Mouse (Mus musculus): ENCODE results near the gene Tlx2. TPM values are rescaled to one million over a fixed set of nuclear protein-coding genes. Genes with fewer than 3 reads are reported as not detected.

The Tlx2 gene
- polyA plus RNA-seq, 1 experiment, result 0.19 TPM

- H3K4me3 ChIP-seq (ENCODE audit: insufficient read depth, poor library complexity, severe bottlenecking), result peak within 1 kb of the TSS; percentile 92
- peaks cover 20% of the 10 kb centered on the region for H3K36me3 ChIP-seq (ENCODE audit: control insufficient read depth, insufficient read depth)
- H3ac ChIP-seq (ENCODE audit: control insufficient read depth, insufficient read length, low read depth), result peak within 1 kb of the TSS; percentile 88
- TF ChIP-seq MAX (IDR thresholded peaks at IDR 0.05) (peak; percentile 50), CTCF (IDR thresholded peaks at IDR 0.05; ENCODE audit: control insufficient read depth, insufficient read depth, insufficient read length) (no peak)
- H3K79me2 ChIP-seq (ENCODE audit: control insufficient read depth, insufficient read depth), result peaks cover 35% of the 10 kb centered on the region
- no peaks in the 10 kb centered on the region for H3K27me3 ChIP-seq (ENCODE audit: control insufficient read depth, insufficient read depth, insufficient read length)
- H3K79me3 ChIP-seq (ENCODE audit: low read depth), result peaks cover 13% of the 10 kb centered on the region
Measured at GRCm38 (mm10) chr6:83108762-83109668, 38.9 kb upstream of the Tlx2 start, which contains the start of gene Mrpl53. Gene Mrpl53 (plus strand): TSS chr6:83109040.

DNA sequence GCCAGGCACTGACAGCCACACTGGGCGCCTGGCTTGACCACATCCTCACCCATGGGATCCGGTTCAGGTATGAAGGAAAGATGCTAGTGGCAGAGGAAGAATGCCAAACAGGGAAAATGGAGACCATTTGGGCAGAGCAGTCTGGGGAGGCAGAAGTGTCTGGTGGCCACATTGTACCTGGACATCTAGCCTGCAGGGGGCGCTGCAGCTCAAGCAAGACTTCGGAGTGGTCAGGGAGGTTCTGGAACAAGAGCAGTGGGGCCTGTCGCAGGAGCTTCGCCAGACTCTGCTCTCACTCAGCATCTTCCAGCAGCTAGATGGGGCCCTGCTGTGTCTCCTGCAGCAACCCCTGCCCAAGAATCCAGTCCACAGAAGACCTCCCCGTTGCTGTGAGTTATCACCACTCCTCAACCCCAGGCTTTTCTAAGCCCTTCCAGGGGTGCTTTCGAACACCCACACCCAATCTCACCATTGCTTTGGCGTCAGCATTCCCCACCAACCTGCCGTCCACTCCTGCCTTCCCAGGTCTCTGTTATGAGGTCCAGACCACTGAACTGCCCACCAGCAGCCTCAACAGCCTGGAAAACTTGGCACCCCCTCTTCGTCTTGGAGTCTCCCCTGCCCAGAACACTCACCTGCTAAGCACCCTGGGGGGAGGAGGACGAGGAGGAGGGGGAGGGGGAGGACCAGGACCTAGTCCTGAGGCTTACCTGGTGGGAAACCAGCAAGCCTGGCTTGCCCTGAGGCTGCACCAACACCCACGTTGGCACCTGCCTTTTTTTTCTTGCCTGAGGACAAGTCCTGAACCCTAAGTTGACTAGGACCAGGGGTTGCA is 37.7 kb upstream of the Tlx2 start:
- Histone ChIP-seq H3K36me3 (ENCODE audit: control insufficient read depth, insufficient read depth) (peaks cover 20% of the 10 kb centered on the region), H3K27me3 (ENCODE audit: control insufficient read depth, insufficient read depth, insufficient read length) (no peaks in the 10 kb centered on the region), H3K79me2 (ENCODE audit: control insufficient read depth, insufficient read depth) (peaks cover 34% of the 10 kb centered on the region), H3K79me3 (ENCODE audit: low read depth) (peaks cover 13% of the 10 kb centered on the region), H3K4me3 (ENCODE audit: insufficient read depth, poor library complexity, severe bottlenecking) (peak overlapping the region; percentile 92), H3ac (ENCODE audit: control insufficient read depth, insufficient read length, low read depth) (peak overlapping the region; percentile 24)
- no peak for TF ChIP-seq CEBPB (IDR thresholded peaks at IDR 0.05; ENCODE audit: low read depth)
- peak; percentile 83 for TF ChIP-seq CTCF (IDR thresholded peaks at IDR 0.05; ENCODE audit: control insufficient read depth, insufficient read depth, insufficient read length)

GRCm38 (mm10) chr6:83104158-83104557 is 34.1 kb upstream of the Tlx2 start:
- H3K79me3 ChIP-seq (ENCODE audit: low read depth), result peaks cover 3% of the 10 kb centered on the region
- peaks cover 4% of the 10 kb centered on the region for H3K36me3 ChIP-seq (ENCODE audit: control insufficient read depth, insufficient read depth)
- H3ac ChIP-seq (ENCODE audit: control insufficient read depth, insufficient read length, low read depth), result no peak overlapping the region
- no peaks in the 10 kb centered on the region for H3K27me3 ChIP-seq (ENCODE audit: control insufficient read depth, insufficient read depth, insufficient read length)
- no peak overlapping the region for H3K4me3 ChIP-seq (ENCODE audit: insufficient read depth, poor library complexity, severe bottlenecking)
- H3K79me2 ChIP-seq (ENCODE audit: control insufficient read depth, insufficient read depth), result peaks cover 14% of the 10 kb centered on the region
- no peak for TF ChIP-seq MAX (IDR thresholded peaks at IDR 0.05)
- no peak for TF ChIP-seq CTCF (IDR thresholded peaks at IDR 0.05; ENCODE audit: control insufficient read depth, insufficient read depth, insufficient read length)
- no peak for TF ChIP-seq CEBPB (IDR thresholded peaks at IDR 0.05; ENCODE audit: low read depth)
- no peak for TF ChIP-seq MYOD1 (IDR thresholded peaks at IDR 0.05; ENCODE audit: control insufficient read depth, insufficient read length, low read depth)
- no peak for TF ChIP-seq FOSL1 (IDR thresholded peaks at IDR 0.05; ENCODE audit: insufficient read depth, low read length, poor library complexity, severe bottlenecking)
- TF ChIP-seq MYOG (IDR thresholded peaks at IDR 0.05; ENCODE audit: control insufficient read depth, extremely low read depth, insufficient read length), result no peak
- TF ChIP-seq USF1 (IDR thresholded peaks at IDR 0.05; ENCODE audit: low read depth), result no peak

- H3K27me3 ChIP-seq (ENCODE audit: control insufficient read depth, insufficient read depth, insufficient read length), result no peaks in the 10 kb centered on the region
- H3K36me3 ChIP-seq (ENCODE audit: control insufficient read depth, insufficient read depth), result peaks cover 4% of the 10 kb centered on the region
- peaks cover under 1% of the 10 kb centered on the region for H3K79me3 ChIP-seq (ENCODE audit: low read depth)
- no peak overlapping the region for H3ac ChIP-seq (ENCODE audit: control insufficient read depth, insufficient read length, low read depth)
- TF ChIP-seq MAX (IDR thresholded peaks at IDR 0.05) (no peak), MYOG (IDR thresholded peaks at IDR 0.05; ENCODE audit: control insufficient read depth, extremely low read depth, insufficient read length) (no peak), CEBPB (IDR thresholded peaks at IDR 0.05; ENCODE audit: low read depth) (no peak), USF1 (IDR thresholded peaks at IDR 0.05; ENCODE audit: low read depth) (no peak), FOSL1 (IDR thresholded peaks at IDR 0.05; ENCODE audit: insufficient read depth, low read length, poor library complexity, severe bottlenecking) (no peak), CTCF (IDR thresholded peaks at IDR 0.05; ENCODE audit: control insufficient read depth, insufficient read depth, insufficient read length) (no peak), MYOD1 (IDR thresholded peaks at IDR 0.05; ENCODE audit: control insufficient read depth, insufficient read length, low read depth) (no peak)
- no peak overlapping the region for H3K4me3 ChIP-seq (ENCODE audit: insufficient read depth, poor library complexity, severe bottlenecking)
- peaks cover 4% of the 10 kb centered on the region for H3K79me2 ChIP-seq (ENCODE audit: control insufficient read depth, insufficient read depth)
Measured at GRCm38 (mm10) chr6:83103130-83103650, 33.1 kb upstream of the Tlx2 start.

GRCm38 (mm10) chr6:83101688-83102556 is 31.8 kb upstream of the Tlx2 start:
- Histone ChIP-seq H3K4me3 (ENCODE audit: insufficient read depth, poor library complexity, severe bottlenecking) (peak overlapping the region; percentile 51), H3ac (ENCODE audit: control insufficient read depth, insufficient read length, low read depth) (peak overlapping the region; percentile 90), H3K36me3 (ENCODE audit: control insufficient read depth, insufficient read depth) (no peaks in the 10 kb centered on the region), H3K79me3 (ENCODE audit: low read depth) (no peaks in the 10 kb centered on the region), H3K27me3 (ENCODE audit: control insufficient read depth, insufficient read depth, insufficient read length) (no peaks in the 10 kb centered on the region), H3K79me2 (ENCODE audit: control insufficient read depth, insufficient read depth) (no peaks in the 10 kb centered on the region)
- TF ChIP-seq CTCF (IDR thresholded peaks at IDR 0.05; ENCODE audit: control insufficient read depth, insufficient read depth, insufficient read length), result peak; percentile 62
- no peak for TF ChIP-seq CEBPB (IDR thresholded peaks at IDR 0.05; ENCODE audit: low read depth)

Measured in C2C12 (cell line).